Mouse (Mus musculus): ENCODE data around the gene E2f3.

The E2f3 gene

GRCm38 (mm10) chr13:29938776-29939175, 47.1 kb downstream of the E2f3 start:
- no peak for DNase-seq (ENCODE audit: inconsistent age in 2 of 2, low spot score in 1 of 2)

GRCm38 (mm10) chr13:29926168-29926567, 59.7 kb downstream of the E2f3 start:
- DNase-seq (ENCODE audit: inconsistent age in 2 of 2, low spot score in 1 of 2) = no peak

- DNase-seq (ENCODE audit: inconsistent age in 2 of 2, low spot score in 1 of 2) = no peak
These were observed 66.0 kb downstream of the E2f3 start for GRCm38 (mm10) chr13:29919841-29920240.

GRCm38 (mm10) chr13:29916561-29916960, 69.3 kb downstream of the E2f3 start:
- no peak for DNase-seq (ENCODE audit: inconsistent age in 2 of 2, low spot score in 1 of 2)

GRCm38 (mm10) chr13:29913606-29914005, 72.3 kb downstream of the E2f3 start:
- no peak for DNase-seq (ENCODE audit: inconsistent age in 2 of 2, low spot score in 1 of 2)

GRCm38 (mm10) chr13:29913061-29913460, 72.8 kb downstream of the E2f3 start:
- no peak for DNase-seq (ENCODE audit: inconsistent age in 2 of 2, low spot score in 1 of 2)

GRCm38 (mm10) chr13:29912251-29912650, 73.6 kb downstream of the E2f3 start:
- DNase-seq (ENCODE audit: inconsistent age in 2 of 2, low spot score in 1 of 2) = no peak

- no peak for DNase-seq (ENCODE audit: inconsistent age in 2 of 2, low spot score in 1 of 2)
These were observed 74.7 kb downstream of the E2f3 start for GRCm38 (mm10) chr13:29911141-29911540.

GRCm38 (mm10) chr13:29908431-29908830, 77.4 kb downstream of the E2f3 start:
- no peak for DNase-seq (ENCODE audit: inconsistent age in 2 of 2, low spot score in 1 of 2)

- no peak for DNase-seq (ENCODE audit: inconsistent age in 2 of 2, low spot score in 1 of 2)
These were observed 77.9 kb downstream of the E2f3 start for GRCm38 (mm10) chr13:29907995-29908394.

GRCm38 (mm10) chr13:29906734-29907133, 79.1 kb downstream of the E2f3 start:
- no peak for DNase-seq (ENCODE audit: inconsistent age in 2 of 2, low spot score in 1 of 2)

- DNase-seq (ENCODE audit: inconsistent age in 2 of 2, low spot score in 1 of 2) = no peak
These were observed 82.5 kb downstream of the E2f3 start for GRCm38 (mm10) chr13:29903341-29903740.

- DNase-seq (ENCODE audit: inconsistent age in 2 of 2, low spot score in 1 of 2) = no peak
These were observed 83.2 kb downstream of the E2f3 start for GRCm38 (mm10) chr13:29902676-29903075.

GRCm38 (mm10) chr13:29901641-29902040, 84.2 kb downstream of the E2f3 start:
- no peak for DNase-seq (ENCODE audit: inconsistent age in 2 of 2, low spot score in 1 of 2)

GRCm38 (mm10) chr13:29866780-29867179, 119.1 kb downstream of the E2f3 start:
- no peak for DNase-seq (ENCODE audit: inconsistent age in 2 of 2, low spot score in 1 of 2)

- DNase-seq (ENCODE audit: inconsistent age in 2 of 2, low spot score in 1 of 2) = no peak
These were observed 121.5 kb downstream of the E2f3 start for GRCm38 (mm10) chr13:29864331-29864730.

GRCm38 (mm10) chr13:29860087-29860486, 125.8 kb downstream of the E2f3 start:
- DNase-seq (ENCODE audit: inconsistent age in 2 of 2, low spot score in 1 of 2) = no peak

GRCm38 (mm10) chr13:29857436-29857835, 128.4 kb downstream of the E2f3 start:
- peak; percentile 13 to 81 for DNase-seq (ENCODE audit: inconsistent age in 2 of 2, low spot score in 1 of 2)

All from adrenal gland, adult (tissue).